Mouse (Mus musculus): ENCODE measurements at regions not wholly inside any gene's neighbourhood (a gene's known extent, or its start where the extent isn't known, plus 50 kb on each side); places are given as distances from the start of the nearest gene placed in this dataset.

DNA sequence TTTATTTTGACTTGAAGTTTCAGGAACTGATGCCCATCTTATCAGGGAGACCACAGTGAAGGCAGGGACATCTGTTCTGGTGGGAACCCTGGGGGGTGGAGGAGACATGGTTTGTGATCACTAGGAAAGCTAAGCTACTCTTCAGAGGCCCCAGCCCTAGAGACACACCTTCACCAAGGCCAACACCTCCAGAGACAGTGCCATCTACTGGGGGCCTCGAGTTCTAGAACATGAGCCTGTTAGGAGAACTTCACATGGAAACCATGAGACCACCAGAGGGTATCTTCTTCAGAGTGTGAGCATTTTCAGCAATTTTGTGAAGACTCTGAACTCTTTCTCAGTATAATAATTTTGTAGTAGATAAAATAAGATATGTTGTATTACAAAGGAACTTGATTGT is 204.5 kb upstream of the Ercc4 start:
- Histone ChIP-seq H3K36me3 (ENCODE audit: insufficient read depth, low read length) (no peaks in the 10 kb centered on the region), H3K4me1 (replicated peaks; ENCODE audit: low read depth, low read length) (no peaks in the 10 kb centered on the region), H3K27me3 (ENCODE audit: insufficient read depth, low read length) (no peaks in the 10 kb centered on the region), H3K9me3 (ENCODE audit: low read length) (no peaks in the 10 kb centered on the region), H3K4me3 (replicated peaks; ENCODE audit: low read length) (no peak overlapping the region)
- 0 out of 2 replicates have a peak, but pooled peaks have one; percentile 3 for TF ChIP-seq CTCF (conservative IDR thresholded peaks at IDR 0.05; ENCODE audit: low read length)
- no peak for TF ChIP-seq NANOG (IDR thresholded peaks at IDR 0.05; ENCODE audit: borderline replicate concordance, low read length)

DNA sequence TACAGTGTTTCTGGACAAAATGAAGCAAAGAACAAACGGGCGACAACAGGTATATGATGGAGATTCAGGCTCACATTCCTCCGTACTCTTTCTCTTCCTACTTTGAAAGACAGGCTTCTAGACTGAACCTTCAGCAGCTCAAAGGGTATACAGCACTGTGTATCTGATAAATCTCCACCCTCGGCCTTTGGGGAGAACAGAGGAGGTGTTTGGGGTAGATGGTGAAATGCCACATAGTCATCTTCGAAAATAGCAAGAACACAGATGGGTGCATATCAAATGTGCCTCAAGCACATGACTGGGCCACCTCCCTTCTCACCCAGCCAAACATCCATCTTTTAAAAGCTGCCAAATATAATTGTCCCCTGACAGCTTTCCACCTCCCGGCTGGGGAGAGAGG is 184.8 kb upstream of the Ercc4 start:
- Histone ChIP-seq H3K4me3 (replicated peaks; ENCODE audit: low read length) (no peak overlapping the region), H3K27me3 (ENCODE audit: insufficient read depth, low read length) (peaks cover 5% of the 10 kb centered on the region), H3K9me3 (ENCODE audit: low read length) (no peaks in the 10 kb centered on the region), H3K36me3 (ENCODE audit: insufficient read depth, low read length) (no peaks in the 10 kb centered on the region), H3K4me1 (replicated peaks; ENCODE audit: low read depth, low read length) (no peaks in the 10 kb centered on the region)
- no peak for TF ChIP-seq CTCF (conservative IDR thresholded peaks at IDR 0.05; ENCODE audit: low read length)
- no peak for TF ChIP-seq NANOG (IDR thresholded peaks at IDR 0.05; ENCODE audit: borderline replicate concordance, low read length)
- no peak for TF ChIP-seq POU5F1 (IDR thresholded peaks at IDR 0.05; ENCODE audit: borderline replicate concordance, low read length)

DNA sequence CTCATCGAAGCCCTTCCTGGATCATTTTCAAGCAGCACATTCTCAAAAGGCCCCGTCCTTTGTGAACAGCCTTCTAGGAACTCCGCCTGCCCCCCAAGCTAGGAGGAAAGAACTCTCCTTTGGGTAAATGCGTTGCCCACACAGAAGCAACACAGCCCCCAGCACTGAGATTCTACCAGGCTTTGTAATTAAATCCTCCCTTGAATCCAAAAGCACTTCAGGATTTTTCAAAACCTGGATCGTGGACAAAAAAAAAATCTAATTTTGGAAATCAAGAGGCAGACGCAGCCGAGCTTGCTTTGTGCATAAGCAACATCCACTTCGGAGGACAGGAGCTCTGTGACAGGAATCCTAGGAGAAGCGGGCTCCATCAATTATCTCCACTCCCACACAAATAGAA is 183.6 kb upstream of the Ercc4 start:
- H3K36me3 ChIP-seq (ENCODE audit: insufficient read depth, low read length), result no peaks in the 10 kb centered on the region
- H3K4me1 ChIP-seq (replicated peaks; ENCODE audit: low read depth, low read length), result peaks cover 6% of the 10 kb centered on the region
- TF ChIP-seq CTCF (conservative IDR thresholded peaks at IDR 0.05; ENCODE audit: low read length) (no peak), NANOG (IDR thresholded peaks at IDR 0.05; ENCODE audit: borderline replicate concordance, low read length) (no peak), POU5F1 (IDR thresholded peaks at IDR 0.05; ENCODE audit: borderline replicate concordance, low read length) (no peak)
- H3K9me3 ChIP-seq (ENCODE audit: low read length), result no peaks in the 10 kb centered on the region
- H3K27me3 ChIP-seq (ENCODE audit: insufficient read depth, low read length), result peaks cover 17% of the 10 kb centered on the region
- no peak overlapping the region for H3K4me3 ChIP-seq (replicated peaks; ENCODE audit: low read length)

DNA sequence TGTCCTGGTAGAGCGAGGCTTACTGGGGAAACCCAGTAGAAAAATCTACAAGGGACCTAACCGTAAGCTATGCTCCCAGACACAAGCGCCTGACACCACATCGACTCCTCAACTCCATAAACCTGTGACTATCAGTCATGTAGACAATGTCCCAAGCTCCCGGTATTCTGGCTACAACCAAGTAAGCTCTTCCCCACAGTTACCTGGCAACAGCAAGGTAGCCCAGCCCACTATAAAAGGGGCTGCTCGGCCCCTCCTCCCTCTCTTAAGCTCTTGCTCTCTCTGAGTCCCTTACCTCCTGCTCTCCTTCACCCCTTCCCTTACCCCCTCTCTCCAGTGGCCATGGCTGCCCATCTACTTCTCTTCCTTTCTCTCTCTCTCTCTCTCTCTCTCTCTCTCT is 178.4 kb upstream of the Ercc4 start:
- TF ChIP-seq POU5F1 (IDR thresholded peaks at IDR 0.05; ENCODE audit: borderline replicate concordance, low read length), result no peak
- no peak for TF ChIP-seq CTCF (conservative IDR thresholded peaks at IDR 0.05; ENCODE audit: low read length)
- peaks cover 18% of the 10 kb centered on the region for H3K4me1 ChIP-seq (replicated peaks; ENCODE audit: low read depth, low read length)
- H3K27me3 ChIP-seq (ENCODE audit: insufficient read depth, low read length), result peaks cover 22% of the 10 kb centered on the region

DNA sequence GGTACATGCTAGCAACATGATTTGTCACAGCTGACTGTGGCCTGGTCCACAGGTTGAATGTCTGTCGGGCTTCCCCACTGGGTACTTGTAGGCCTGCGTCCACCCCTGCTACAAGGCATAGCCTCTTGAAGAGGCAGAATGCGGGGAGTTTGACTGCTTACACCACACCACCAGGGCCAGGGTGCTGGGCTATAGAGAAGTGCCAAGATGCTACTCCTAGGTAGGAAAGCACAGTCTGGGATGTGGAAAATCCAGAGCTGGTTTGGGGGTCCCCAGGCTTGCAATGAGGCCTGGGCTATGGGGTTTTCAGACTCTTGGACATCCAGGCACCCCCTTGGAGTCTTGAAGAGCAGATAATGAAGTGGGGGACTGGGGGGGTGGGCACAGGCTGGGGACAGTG is 176.5 kb upstream of the Ercc4 start:
- Histone ChIP-seq H3K9me3 (ENCODE audit: low read length) (no peaks in the 10 kb centered on the region), H3K36me3 (ENCODE audit: insufficient read depth, low read length) (no peaks in the 10 kb centered on the region), H3K27me3 (ENCODE audit: insufficient read depth, low read length) (peaks cover 22% of the 10 kb centered on the region), H3K4me3 (replicated peaks; ENCODE audit: low read length) (no peak overlapping the region), H3K4me1 (replicated peaks; ENCODE audit: low read depth, low read length) (peaks cover 18% of the 10 kb centered on the region)
- TF ChIP-seq NANOG (IDR thresholded peaks at IDR 0.05; ENCODE audit: borderline replicate concordance, low read length) (no peak), POU5F1 (IDR thresholded peaks at IDR 0.05; ENCODE audit: borderline replicate concordance, low read length) (no peak), CTCF (conservative IDR thresholded peaks at IDR 0.05; ENCODE audit: low read length) (no peak)

More for the DNA sequence above, 178.4 kb upstream of the Ercc4 start:
- no peaks in the 10 kb centered on the region for H3K36me3 ChIP-seq (ENCODE audit: insufficient read depth, low read length)
- H3K4me3 ChIP-seq (replicated peaks; ENCODE audit: low read length), result peak overlapping the region; percentile 71; the same call in 1 of the 2 replicates
- no peaks in the 10 kb centered on the region for H3K9me3 ChIP-seq (ENCODE audit: low read length)

DNA sequence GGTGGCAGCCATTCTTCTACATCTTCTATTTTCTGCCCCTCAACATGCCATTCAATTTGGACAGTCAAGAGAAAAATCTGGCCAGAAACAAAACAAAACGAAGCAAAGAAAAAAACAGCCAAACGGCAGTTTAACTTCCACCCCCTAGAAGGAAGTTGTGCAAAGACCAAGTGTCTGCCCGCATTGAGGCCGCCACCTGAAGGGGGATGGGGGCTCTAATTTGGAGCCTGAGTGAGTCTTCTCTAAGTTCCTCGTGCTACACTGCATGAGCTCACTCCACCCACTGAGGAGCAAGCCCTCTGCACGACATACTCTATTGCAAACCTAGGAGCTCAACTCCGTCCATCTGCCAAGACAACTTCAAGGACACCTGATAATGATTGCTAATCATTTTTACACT is 174.9 kb upstream of the Ercc4 start:
- no peak overlapping the region for H3K4me3 ChIP-seq (replicated peaks; ENCODE audit: low read length)
- TF ChIP-seq POU5F1 (IDR thresholded peaks at IDR 0.05; ENCODE audit: borderline replicate concordance, low read length) (no peak), CTCF (conservative IDR thresholded peaks at IDR 0.05; ENCODE audit: low read length) (no peak), NANOG (IDR thresholded peaks at IDR 0.05; ENCODE audit: borderline replicate concordance, low read length) (no peak)
- peaks cover 18% of the 10 kb centered on the region for H3K27me3 ChIP-seq (ENCODE audit: insufficient read depth, low read length)
- H3K36me3 ChIP-seq (ENCODE audit: insufficient read depth, low read length), result no peaks in the 10 kb centered on the region
- peaks cover 18% of the 10 kb centered on the region for H3K4me1 ChIP-seq (replicated peaks; ENCODE audit: low read depth, low read length)
- H3K9me3 ChIP-seq (ENCODE audit: low read length), result no peaks in the 10 kb centered on the region

DNA sequence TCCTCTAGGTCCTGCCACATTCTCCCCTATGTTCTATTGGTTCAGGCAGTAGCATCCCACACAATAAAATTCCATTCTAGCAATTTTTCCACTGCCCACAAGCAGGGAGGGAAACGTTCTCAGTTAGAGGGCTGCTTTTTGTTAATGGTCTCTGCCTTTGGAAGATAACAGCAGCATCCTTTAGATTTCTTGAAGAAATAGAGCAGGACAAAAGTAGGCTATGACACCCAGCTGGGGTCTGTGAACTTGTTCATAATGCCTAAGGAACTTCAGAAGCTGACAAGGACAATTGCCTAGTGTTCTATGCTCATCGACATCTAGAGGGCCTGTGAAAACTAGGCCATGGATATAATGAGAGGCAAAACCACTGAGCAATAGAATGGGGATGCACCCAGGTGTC is 174.2 kb upstream of the Ercc4 start:
- Histone ChIP-seq H3K9me3 (ENCODE audit: low read length) (no peaks in the 10 kb centered on the region), H3K4me3 (replicated peaks; ENCODE audit: low read length) (no peak overlapping the region), H3K36me3 (ENCODE audit: insufficient read depth, low read length) (no peaks in the 10 kb centered on the region), H3K4me1 (replicated peaks; ENCODE audit: low read depth, low read length) (peaks cover 18% of the 10 kb centered on the region), H3K27me3 (ENCODE audit: insufficient read depth, low read length) (peaks cover 11% of the 10 kb centered on the region)
- TF ChIP-seq POU5F1 (IDR thresholded peaks at IDR 0.05; ENCODE audit: borderline replicate concordance, low read length) (no peak), NANOG (IDR thresholded peaks at IDR 0.05; ENCODE audit: borderline replicate concordance, low read length) (no peak), CTCF (conservative IDR thresholded peaks at IDR 0.05; ENCODE audit: low read length) (no peak)

DNA sequence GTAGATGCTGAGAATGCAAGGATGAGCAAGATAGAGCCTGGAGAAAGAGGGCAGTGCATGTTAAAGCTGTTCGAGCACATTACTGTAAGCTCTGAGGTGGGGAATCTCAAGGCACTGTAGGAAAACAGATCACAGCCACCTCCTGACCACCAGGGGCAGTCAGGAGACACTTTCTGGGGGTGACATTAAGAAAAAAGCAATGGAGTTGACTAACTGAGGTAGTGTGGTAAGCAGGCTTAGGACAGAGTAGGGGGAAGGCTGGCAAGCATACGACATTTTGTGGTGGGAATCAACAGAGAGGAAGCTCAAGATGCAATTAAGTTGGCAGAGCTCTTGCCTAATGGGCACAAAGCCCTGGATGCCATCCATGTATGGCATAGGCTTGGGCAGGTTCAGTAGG is 172.9 kb upstream of the Ercc4 start:
- TF ChIP-seq POU5F1 (IDR thresholded peaks at IDR 0.05; ENCODE audit: borderline replicate concordance, low read length), result no peak
- TF ChIP-seq CTCF (conservative IDR thresholded peaks at IDR 0.05; ENCODE audit: low read length), result peak; percentile 42
- TF ChIP-seq NANOG (IDR thresholded peaks at IDR 0.05; ENCODE audit: borderline replicate concordance, low read length), result no peak
- Histone ChIP-seq H3K4me1 (replicated peaks; ENCODE audit: low read depth, low read length) (peaks cover 5% of the 10 kb centered on the region; the same call in 1 of the 2 replicates), H3K9me3 (ENCODE audit: low read length) (no peaks in the 10 kb centered on the region), H3K27me3 (ENCODE audit: insufficient read depth, low read length) (peaks cover 4% of the 10 kb centered on the region; the same call in 1 of the 2 replicates), H3K4me3 (replicated peaks; ENCODE audit: low read length) (no peak overlapping the region), H3K36me3 (ENCODE audit: insufficient read depth, low read length) (no peaks in the 10 kb centered on the region)

DNA sequence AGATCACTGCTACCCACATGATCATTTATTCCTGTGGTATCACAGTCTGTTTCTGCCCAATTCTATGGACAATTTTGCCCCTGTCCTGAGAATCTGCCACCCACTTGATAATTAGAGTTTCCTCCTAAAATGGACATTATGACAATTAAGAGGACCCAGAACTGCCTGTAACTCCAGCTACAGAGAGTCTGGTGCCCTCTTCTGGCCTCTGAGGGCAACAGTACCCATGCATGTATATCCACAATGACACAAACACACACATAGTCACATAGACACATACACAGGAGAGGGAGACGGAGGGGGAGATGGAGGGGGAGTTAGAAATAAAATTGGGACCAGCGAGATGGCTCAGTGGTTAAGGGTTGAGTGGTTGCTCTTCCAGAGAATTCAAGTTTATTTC is 170.9 kb upstream of the Ercc4 start:
- TF ChIP-seq CTCF (conservative IDR thresholded peaks at IDR 0.05; ENCODE audit: low read length) (peak; percentile 66), POU5F1 (IDR thresholded peaks at IDR 0.05; ENCODE audit: borderline replicate concordance, low read length) (no peak)
- Histone ChIP-seq H3K4me3 (replicated peaks; ENCODE audit: low read length) (no peak overlapping the region), H3K4me1 (replicated peaks; ENCODE audit: low read depth, low read length) (no peaks in the 10 kb centered on the region), H3K27me3 (ENCODE audit: insufficient read depth, low read length) (no peaks in the 10 kb centered on the region), H3K9me3 (ENCODE audit: low read length) (no peaks in the 10 kb centered on the region), H3K36me3 (ENCODE audit: insufficient read depth, low read length) (no peaks in the 10 kb centered on the region)

Data from E14TG2a.4 (cell line).